Mouse (Mus musculus): Measurements from ENCODE around the gene Bcdin3d.
"Not testable (repeated sequence)": the region's sequence is repeated elsewhere in the genome, so short reads cannot be mapped to it uniquely, and the experiment has no call there.

Gene Bcdin3d

GRCm38 (mm10) chr15:99473801-99474575 is 542 bp downstream of the Bcdin3d start:
- peak; percentile 77 for DNase-seq (ENCODE audit: low read depth, low spot score)

- DNase-seq (ENCODE audit: low read depth, low spot score), result no peak
These were observed 1.6 kb downstream of the Bcdin3d start for GRCm38 (mm10) chr15:99472972-99473371.

- DNase-seq (ENCODE audit: low read depth, low spot score), result peak; percentile 35
These were observed 2.9 kb downstream of the Bcdin3d start for GRCm38 (mm10) chr15:99471677-99472063.

- peak; percentile 43 for DNase-seq (ENCODE audit: low read depth, low spot score)
These were observed 3.4 kb downstream of the Bcdin3d start for GRCm38 (mm10) chr15:99470971-99471676.

GRCm38 (mm10) chr15:99470224-99470761 is 4.2 kb downstream of the Bcdin3d start:
- DNase-seq (ENCODE audit: low read depth, low spot score), result peak; percentile 30

- DNase-seq (ENCODE audit: low read depth, low spot score), result no peak
These were observed 4.8 kb downstream of the Bcdin3d start for GRCm38 (mm10) chr15:99469736-99470135.

- peak; percentile 91 for DNase-seq (ENCODE audit: low read depth, low spot score)
These were observed 5.5 kb downstream of the Bcdin3d start for GRCm38 (mm10) chr15:99469067-99469466.

GRCm38 (mm10) chr15:99463194-99463593 is 11.3 kb downstream of the Bcdin3d start:
- DNase-seq (ENCODE audit: low read depth, low spot score), result no peak

GRCm38 (mm10) chr15:99457606-99458401 is 16.7 kb downstream of the Bcdin3d start, which contains the start of gene Nckap5l:
TSS of gene Nckap5l (minus strand) at chr15:99457748.
- DNase-seq (ENCODE audit: low read depth, low spot score), result peak; percentile 98

GRCm38 (mm10) chr15:99456963-99457605 is 17.4 kb downstream of the Bcdin3d start:
- DNase-seq (ENCODE audit: low read depth, low spot score), result peak; percentile 82

- no peak for DNase-seq (ENCODE audit: low read depth, low spot score)
These were observed 18.1 kb downstream of the Bcdin3d start for GRCm38 (mm10) chr15:99456338-99456962.

GRCm38 (mm10) chr15:99455415-99455814 is 19.1 kb downstream of the Bcdin3d start:
- DNase-seq (ENCODE audit: low read depth, low spot score), result no peak

GRCm38 (mm10) chr15:99454585-99455279 is 19.8 kb downstream of the Bcdin3d start:
- DNase-seq (ENCODE audit: low read depth, low spot score), result no peak

- no peak for DNase-seq (ENCODE audit: low read depth, low spot score)
These were observed 21.2 kb downstream of the Bcdin3d start for GRCm38 (mm10) chr15:99453153-99453900.

GRCm38 (mm10) chr15:99449751-99450280 is 24.7 kb downstream of the Bcdin3d start:
- no peak for DNase-seq (ENCODE audit: low read depth, low spot score)

- DNase-seq (ENCODE audit: low read depth, low spot score), result peak; percentile 39
These were observed 25.3 kb downstream of the Bcdin3d start for GRCm38 (mm10) chr15:99449131-99449750.

- DNase-seq (ENCODE audit: low read depth, low spot score), result not testable (repeated sequence)
These were observed 28.4 kb downstream of the Bcdin3d start for GRCm38 (mm10) chr15:99446136-99446535.

- DNase-seq (ENCODE audit: low read depth, low spot score), result no peak
These were observed 29.0 kb downstream of the Bcdin3d start for GRCm38 (mm10) chr15:99445567-99445966.

- DNase-seq (ENCODE audit: low read depth, low spot score), result no peak
These were observed 32.2 kb downstream of the Bcdin3d start for GRCm38 (mm10) chr15:99442358-99442757.

Measured in ZHBTc4 (cell line).